Mouse (Mus musculus): Measurements from ENCODE around the gene Il1rl1.

Gene Il1rl1

GRCm38 (mm10) chr1:40428910-40429675, at the start of gene Il1rl1:
Gene Il1rl1 (plus strand): TSS chr1:40429570.
- no peak for ATAC-seq (ENCODE audit: insufficient number of reproducible peaks, low FRiP score, low TSS enrichment)

GRCm38 (mm10) chr1:40380111-40380510, 49.3 kb upstream of the Il1rl1 start:
- ATAC-seq (ENCODE audit: insufficient number of reproducible peaks, low FRiP score, low TSS enrichment): no peak

DNA sequence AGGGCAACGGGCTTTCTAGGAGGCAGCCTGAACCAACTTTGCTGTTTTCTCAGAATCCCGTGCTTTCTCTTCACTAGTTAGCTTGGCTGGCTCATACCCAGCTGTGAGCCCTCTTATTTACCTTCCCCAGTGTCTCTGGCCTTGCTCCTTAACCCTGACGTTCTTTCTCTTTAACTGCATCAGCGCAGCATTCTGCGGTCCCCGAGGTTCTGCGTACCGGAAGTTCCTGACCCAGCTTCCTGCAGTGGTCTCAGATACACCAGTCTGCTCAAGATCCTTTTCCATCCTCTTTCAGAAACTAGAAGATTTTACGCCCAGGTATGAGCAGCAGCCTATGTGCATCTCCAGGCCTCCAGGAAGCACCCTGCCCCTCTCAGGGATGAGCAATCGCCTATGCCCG, 48.4 kb upstream of the Il1rl1 start:
- no peak for ATAC-seq (ENCODE audit: insufficient number of reproducible peaks, low FRiP score, low TSS enrichment)

DNA sequence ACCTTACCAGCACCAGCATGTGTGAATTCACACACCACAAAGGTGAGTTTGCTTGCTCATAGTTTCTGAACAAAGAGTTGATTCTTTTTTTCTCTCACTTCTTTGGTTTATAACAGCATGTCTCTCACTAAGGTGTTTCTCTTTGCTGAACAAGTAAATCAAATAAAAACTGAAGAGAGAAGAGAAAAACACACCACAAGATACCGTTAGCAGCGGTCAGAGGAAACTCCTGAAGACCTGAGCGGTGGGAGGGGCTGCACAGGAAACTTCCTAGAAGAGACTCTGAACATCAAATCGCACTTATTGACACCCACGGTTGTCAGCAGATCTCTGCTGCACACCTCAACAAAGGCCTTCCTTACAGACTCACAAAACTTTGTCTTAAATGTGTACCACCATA, 46.5 kb upstream of the Il1rl1 start:
- ATAC-seq (ENCODE audit: insufficient number of reproducible peaks, low FRiP score, low TSS enrichment): no peak

- no peak for ATAC-seq (ENCODE audit: insufficient number of reproducible peaks, low FRiP score, low TSS enrichment)
These were observed 44.3 kb upstream of the Il1rl1 start for GRCm38 (mm10) chr1:40384931-40385545.

DNA sequence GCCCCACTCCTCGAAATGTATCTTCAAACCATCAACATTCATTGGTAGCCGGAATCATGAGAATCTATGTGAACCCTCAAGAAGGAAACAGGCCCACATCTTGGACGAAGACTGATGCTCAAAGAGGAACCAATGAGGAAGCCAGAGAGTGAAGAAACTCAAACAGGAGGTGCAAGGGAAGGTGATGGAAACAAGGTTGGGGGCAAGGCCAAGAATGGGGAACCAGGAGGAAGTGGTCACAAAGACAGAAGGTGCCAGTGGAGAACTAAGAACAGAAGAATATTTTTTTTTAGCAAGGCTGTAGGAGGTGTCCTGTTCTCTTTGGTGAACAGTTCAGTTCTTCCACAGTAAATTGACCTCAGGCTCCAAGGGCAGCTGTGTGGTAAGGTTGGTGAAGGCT, 38.0 kb upstream of the Il1rl1 start:
- ATAC-seq (ENCODE audit: insufficient number of reproducible peaks, low FRiP score, low TSS enrichment): no peak

DNA sequence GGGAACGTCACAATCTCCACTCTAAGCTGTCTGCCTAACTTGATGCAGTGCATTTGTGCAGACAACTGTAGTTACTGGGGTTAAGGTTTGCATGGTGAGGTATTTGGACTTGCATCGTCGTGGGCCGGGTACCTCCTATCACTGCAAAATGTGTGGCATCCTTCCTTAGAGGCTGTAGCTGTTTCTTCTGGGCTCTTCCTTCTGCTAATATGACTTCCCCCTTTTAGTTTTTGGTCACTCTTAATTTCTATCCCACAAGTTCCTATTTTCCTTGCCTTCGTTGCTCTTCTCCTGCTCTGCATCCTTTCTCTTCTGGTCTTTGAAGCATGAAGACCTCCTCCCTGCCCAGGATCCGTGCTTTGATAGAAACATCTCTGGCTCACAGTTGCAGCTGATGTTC, 36.8 kb upstream of the Il1rl1 start:
- no peak for ATAC-seq (ENCODE audit: insufficient number of reproducible peaks, low FRiP score, low TSS enrichment)

GRCm38 (mm10) chr1:40393214-40393613, 36.2 kb upstream of the Il1rl1 start:
- ATAC-seq (ENCODE audit: insufficient number of reproducible peaks, low FRiP score, low TSS enrichment): no peak

DNA sequence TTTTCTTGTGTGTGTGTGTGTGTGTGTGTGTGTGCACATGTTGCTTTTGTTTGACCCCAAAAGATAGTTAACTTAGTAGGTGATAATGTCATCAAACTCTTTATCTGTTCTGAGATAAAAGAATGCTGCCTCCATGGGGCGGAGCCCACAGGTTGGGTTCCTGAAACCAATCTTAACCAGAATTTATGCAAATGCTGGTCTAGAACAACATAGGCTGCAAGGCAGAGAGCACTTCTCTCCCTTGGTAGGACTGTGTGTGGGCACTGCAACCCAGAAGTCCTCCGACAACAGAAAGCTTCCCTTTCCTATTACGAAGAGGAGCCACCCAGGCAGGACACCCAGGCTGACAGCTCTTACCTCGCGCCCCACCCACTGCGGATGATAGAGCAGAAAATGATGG, 29.7 kb upstream of the Il1rl1 start:
- no peak for ATAC-seq (ENCODE audit: insufficient number of reproducible peaks, low FRiP score, low TSS enrichment)

DNA sequence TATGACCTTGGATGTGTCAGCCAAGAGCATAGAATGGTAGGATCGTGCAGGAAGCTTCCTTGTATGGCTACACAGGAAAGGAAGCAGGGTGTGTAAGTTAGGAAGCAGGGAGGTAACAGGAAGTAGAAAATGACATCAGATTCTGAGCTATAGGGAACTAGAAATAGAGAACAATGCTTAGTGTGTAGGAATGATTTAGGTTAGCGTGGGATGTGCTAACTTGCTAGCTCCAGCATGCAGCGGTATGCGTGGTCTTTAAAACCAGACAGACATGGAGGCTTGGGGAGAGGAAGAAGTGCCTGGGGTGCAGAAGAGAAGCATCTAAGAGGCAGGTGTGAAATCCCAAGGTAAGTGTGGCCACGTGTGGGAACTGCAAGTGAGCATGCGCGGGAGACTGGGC, 24.7 kb upstream of the Il1rl1 start:
- ATAC-seq (ENCODE audit: insufficient number of reproducible peaks, low FRiP score, low TSS enrichment): no peak

- ATAC-seq (ENCODE audit: insufficient number of reproducible peaks, low FRiP score, low TSS enrichment): no peak
These were observed 19.5 kb upstream of the Il1rl1 start for GRCm38 (mm10) chr1:40409882-40410281.

DNA sequence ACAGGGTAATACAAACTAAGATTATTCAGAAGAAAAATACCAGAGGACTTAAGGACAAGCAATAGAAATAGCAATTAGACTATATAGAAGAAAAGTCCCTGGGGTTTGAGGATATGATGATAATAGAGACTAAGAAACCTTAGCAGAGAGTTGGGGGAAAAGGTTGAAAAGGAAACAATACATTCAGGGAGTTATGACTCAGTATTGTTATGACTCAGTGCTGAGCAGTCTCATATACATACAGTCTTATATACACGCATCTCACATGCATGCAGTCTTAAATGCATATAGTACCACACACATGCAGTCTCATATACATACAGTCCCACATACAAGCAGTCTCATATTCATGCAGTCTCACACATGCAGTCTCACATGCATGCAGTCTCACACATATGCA, 16.3 kb upstream of the Il1rl1 start:
- ATAC-seq (ENCODE audit: insufficient number of reproducible peaks, low FRiP score, low TSS enrichment): no peak

DNA sequence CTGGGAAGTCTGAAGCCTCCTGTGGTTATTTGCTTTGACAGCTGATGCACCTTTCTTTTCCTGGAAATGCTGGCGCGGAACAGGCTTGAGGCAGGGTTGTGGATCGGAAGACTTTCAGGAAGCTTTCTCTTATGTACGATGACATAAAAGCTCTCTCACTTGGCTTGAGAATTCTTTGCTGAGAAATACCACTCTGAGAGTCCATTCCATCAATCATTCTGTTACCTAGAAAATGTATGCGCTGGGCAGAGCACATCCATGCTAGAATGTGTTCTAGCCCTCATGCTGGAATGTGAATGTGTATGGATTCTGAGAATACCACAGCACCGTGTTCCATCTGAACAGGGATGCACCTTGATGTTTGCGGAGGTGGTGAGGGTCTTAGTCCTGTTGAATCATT, 15.1 kb upstream of the Il1rl1 start:
- no peak for ATAC-seq (ENCODE audit: insufficient number of reproducible peaks, low FRiP score, low TSS enrichment)

DNA sequence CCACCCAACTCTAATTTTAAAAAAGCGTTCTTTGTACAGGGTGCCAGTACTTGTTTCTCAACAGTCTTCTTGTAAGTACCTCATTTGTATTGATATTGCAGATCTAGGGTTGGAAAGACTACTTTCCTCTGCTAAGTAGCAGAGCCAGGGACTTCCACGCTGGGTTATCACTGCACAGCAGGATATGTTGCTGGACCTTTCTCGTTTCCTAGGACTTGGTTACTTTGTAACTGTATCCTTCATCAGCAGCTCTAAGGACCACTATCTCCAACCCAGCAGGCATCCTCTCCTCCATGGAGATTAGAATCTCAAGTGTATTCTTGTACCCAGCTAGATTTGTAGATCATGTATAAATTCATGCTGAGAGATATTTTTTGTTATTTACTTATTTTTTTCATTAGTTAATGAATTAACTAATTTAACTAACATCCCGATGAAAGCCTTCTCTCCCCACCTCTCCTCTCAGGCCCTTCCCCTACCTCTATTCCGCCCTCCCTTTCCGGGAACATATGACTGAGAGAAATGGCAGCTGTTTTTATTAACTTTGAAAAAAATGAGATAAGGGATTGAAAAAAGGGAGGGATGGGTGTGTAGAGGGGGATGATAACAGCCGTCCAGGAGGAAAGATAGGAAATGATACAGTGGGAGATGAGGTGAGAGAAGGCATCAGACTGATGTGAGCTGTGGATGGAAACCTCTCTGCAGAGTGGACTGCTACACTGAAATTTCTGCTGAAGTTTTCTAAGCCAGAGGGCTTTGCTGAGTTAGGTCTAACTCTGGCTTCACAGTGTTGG, 14.3 kb upstream of the Il1rl1 start:
- ATAC-seq (ENCODE audit: insufficient number of reproducible peaks, low FRiP score, low TSS enrichment): no peak

- no peak for ATAC-seq (ENCODE audit: insufficient number of reproducible peaks, low FRiP score, low TSS enrichment)
These were observed 12.3 kb upstream of the Il1rl1 start for GRCm38 (mm10) chr1:40417034-40417433.

DNA sequence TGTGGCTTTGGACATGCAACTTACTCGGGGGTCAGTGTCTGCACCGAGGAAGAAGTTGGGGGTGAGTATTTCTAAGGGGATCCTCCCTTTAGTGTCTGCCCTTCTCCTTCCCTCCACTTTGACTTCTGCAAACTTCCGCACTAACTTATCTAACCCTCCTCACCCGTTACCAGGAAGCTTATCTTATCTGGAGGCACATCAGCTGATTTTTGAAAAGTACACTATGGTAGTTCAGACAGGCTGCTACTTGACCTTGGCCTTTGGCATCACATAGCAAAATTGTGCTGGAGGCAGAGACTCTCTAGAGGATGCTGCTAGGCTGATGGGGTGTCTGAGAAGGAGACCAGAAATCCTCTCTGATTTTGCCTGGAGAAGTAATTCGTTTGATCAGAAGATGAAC, 10.9 kb upstream of the Il1rl1 start:
- no peak for ATAC-seq (ENCODE audit: insufficient number of reproducible peaks, low FRiP score, low TSS enrichment)

- no peak for ATAC-seq (ENCODE audit: insufficient number of reproducible peaks, low FRiP score, low TSS enrichment)
These were observed 5.5 kb upstream of the Il1rl1 start for GRCm38 (mm10) chr1:40423892-40424291.

GRCm38 (mm10) chr1:40427270-40427669, 2.1 kb upstream of the Il1rl1 start:
- no peak for ATAC-seq (ENCODE audit: insufficient number of reproducible peaks, low FRiP score, low TSS enrichment)

- no peak for ATAC-seq (ENCODE audit: insufficient number of reproducible peaks, low FRiP score, low TSS enrichment)
These were observed 1.5 kb upstream of the Il1rl1 start for GRCm38 (mm10) chr1:40427901-40428300.

DNA sequence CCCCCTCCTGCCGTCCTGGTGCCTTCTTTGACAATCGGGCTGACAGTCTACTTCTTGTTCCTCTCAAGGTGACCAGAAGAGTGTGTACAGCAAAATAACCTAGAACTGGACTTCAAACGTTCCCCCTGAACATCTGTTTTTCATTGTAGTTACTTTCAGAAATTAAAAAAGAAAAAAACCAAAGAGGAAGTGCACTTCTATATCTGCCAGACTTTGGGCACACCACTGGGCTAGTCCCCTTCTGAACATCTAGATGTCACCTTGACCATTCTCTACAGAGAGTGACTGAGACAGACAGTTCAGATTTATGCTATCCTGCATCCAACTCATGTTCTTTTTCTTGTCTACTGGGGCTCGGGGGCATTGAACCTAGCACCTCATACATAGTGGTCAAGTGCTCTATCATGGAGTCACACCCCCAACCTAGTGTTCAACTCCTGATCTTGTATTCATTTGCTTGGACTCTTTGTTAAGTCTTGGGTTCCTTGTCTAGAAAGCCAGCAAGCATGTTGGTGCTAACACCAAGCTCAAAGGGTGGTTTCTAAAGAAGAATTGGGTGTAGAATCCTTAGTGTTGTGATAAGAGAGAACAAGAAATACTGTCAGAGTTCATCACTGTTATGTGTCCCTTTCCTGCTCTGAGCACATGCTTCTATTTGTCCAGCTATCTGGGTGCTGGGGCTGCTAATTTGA, 919 bp downstream of the Il1rl1 start:
- ATAC-seq (ENCODE audit: insufficient number of reproducible peaks, low FRiP score, low TSS enrichment): no peak

GRCm38 (mm10) chr1:40432169-40432568, 2.8 kb downstream of the Il1rl1 start:
- no peak for ATAC-seq (ENCODE audit: insufficient number of reproducible peaks, low FRiP score, low TSS enrichment)

All from cerebellum, adult (tissue).